Mouse (Mus musculus) heart, postnatal 0 days (tissue): ENCODE results near the gene Gprin2.

Source experiments
- CTCF ChIP-seq: IDR thresholded peaks from 2 replicates; pipeline ENCODE4 v1.5.1; 2016; ENCODE audit warnings: antibody characterized with exemption, control low read depth, low read depth
- EP300 ChIP-seq: IDR thresholded peaks from 2 replicates; pipeline ENCODE4 v1.6.1; 2016; ENCODE audit warnings: antibody characterized with exemption, low read depth

- TF ChIP-seq EP300 (no peak), CTCF (no peak)
Measured at GRCm38 (mm10) chr14:34240263-34240662, 38.8 kb upstream of the Gprin2 start.
